Mouse (Mus musculus) urinary bladder, adult 2 months (tissue): Measurements from ENCODE around the gene Pi16. TPM values are rescaled to one million over a fixed set of nuclear protein-coding genes. Genes with fewer than 3 reads are reported as not detected.
A peak's percentile ranks its signal among the peaks of the same experiment; 100 is the strongest.
"Not testable (repeated sequence)": the region's sequence is repeated elsewhere in the genome, so short reads cannot be mapped to it uniquely, and the experiment has no call there.

ENCODE experiments used
- DNase-seq: peaks from one replicate; pipeline ENCODE4 v3.0.0; 2022; ENCODE audit warnings: low spot score
- polyA plus RNA-seq: library from polyadenylated mRNA; depleted of rRNA; stranded (reverse); fragments of >200 nt; gene quantifications from 2 replicates; pipeline ENCODE4 v1.2.3, GENCODE M21; 2012; rRNA removed

The Pi16 gene
- polyA plus RNA-seq, result 405 and 508 TPM in 2 replicates

- DNase-seq, result not testable (repeated sequence)
These were observed at the start of gene Pi16 for GRCm38 (mm10) chr17:29317380-29317779. Pi16 (plus strand) TSS chr17:29317680.

- no peak for DNase-seq
These were observed 49.4 kb upstream of the Pi16 start for GRCm38 (mm10) chr17:29267931-29268681.

- DNase-seq, result peak; percentile 92
These were observed 48.7 kb upstream of the Pi16 start, which contains the start of gene BC004004 for GRCm38 (mm10) chr17:29268682-29269348. BC004004 (plus strand) TSS chr17:29268788.

GRCm38 (mm10) chr17:29269349-29269706, 48.2 kb upstream of the Pi16 start:
- DNase-seq, result no peak

GRCm38 (mm10) chr17:29270148-29270698, 47.3 kb upstream of the Pi16 start:
- DNase-seq, result no peak

- no peak for DNase-seq
These were observed 44.3 kb upstream of the Pi16 start for GRCm38 (mm10) chr17:29273156-29273555.

GRCm38 (mm10) chr17:29273889-29274288, 43.6 kb upstream of the Pi16 start:
- DNase-seq, result no peak

- no peak for DNase-seq
These were observed 37.1 kb upstream of the Pi16 start for GRCm38 (mm10) chr17:29280422-29280821.

GRCm38 (mm10) chr17:29281541-29281940, 35.9 kb upstream of the Pi16 start:
- no peak for DNase-seq

- no peak for DNase-seq
These were observed 35.1 kb upstream of the Pi16 start for GRCm38 (mm10) chr17:29282216-29282952.

- DNase-seq, result no peak
These were observed 25.7 kb upstream of the Pi16 start for GRCm38 (mm10) chr17:29291793-29292192.

- no peak for DNase-seq
These were observed 24.5 kb upstream of the Pi16 start for GRCm38 (mm10) chr17:29292996-29293395.

- DNase-seq, result no peak
These were observed 23.5 kb upstream of the Pi16 start for GRCm38 (mm10) chr17:29293807-29294605.

GRCm38 (mm10) chr17:29295835-29296234, 21.6 kb upstream of the Pi16 start:
- DNase-seq, result no peak

- DNase-seq, result no peak
These were observed 20.2 kb upstream of the Pi16 start for GRCm38 (mm10) chr17:29297321-29297720.

- DNase-seq, result no peak
These were observed 19.7 kb upstream of the Pi16 start for GRCm38 (mm10) chr17:29297813-29298212.

- DNase-seq, result no peak
These were observed 18.2 kb upstream of the Pi16 start for GRCm38 (mm10) chr17:29299282-29299681.

- no peak for DNase-seq
These were observed 16.6 kb upstream of the Pi16 start for GRCm38 (mm10) chr17:29300926-29301325.

GRCm38 (mm10) chr17:29301421-29301820, 16.1 kb upstream of the Pi16 start:
- no peak for DNase-seq

GRCm38 (mm10) chr17:29302149-29302548, 15.3 kb upstream of the Pi16 start:
- DNase-seq, result no peak

- no peak for DNase-seq
These were observed 14.4 kb upstream of the Pi16 start for GRCm38 (mm10) chr17:29303087-29303486.
